Mouse (Mus musculus): ENCODE measurements around the gene Kmo.

GRCm38 (mm10) chr1:175586656-175587055 lies 33.5 kb upstream of the Kmo start:
- TF ChIP-seq POLR2A (IDR thresholded peaks at IDR 0.05; ENCODE audit: extremely low read depth, insufficient read depth, low read length) (no peak), CTCF (IDR thresholded peaks at IDR 0.05; ENCODE audit: low read depth, low read length) (no peak)

Data from liver, adult 2 months (tissue).